Mouse (Mus musculus) G1E-ER4 (cell line): Measurements from ENCODE around the gene Atp8b4. TPM values are rescaled to one million over a fixed set of nuclear protein-coding genes. Genes with fewer than 3 reads are reported as not detected.

Experiments used
- GATA1 ChIP-seq: IDR thresholded peaks from one replicate; pipeline ENCODE4 v1.8.0; 2012; ENCODE audit warnings: low read length, inconsistent platforms
- polyA plus RNA-seq: library from polyadenylated mRNA; stranded (reverse); fragments of >175 nt; gene quantifications from 2 replicates; pipeline ENCODE4 v1.2.3, GENCODE M21; 2012

Atp8b4 gene
- polyA plus RNA-seq, 1 experiment: not detected

GRCm38 (mm10) chr2:126304621-126305020 is 195.9 kb downstream of the Atp8b4 start:
- no peak for TF ChIP-seq GATA1

DNA sequence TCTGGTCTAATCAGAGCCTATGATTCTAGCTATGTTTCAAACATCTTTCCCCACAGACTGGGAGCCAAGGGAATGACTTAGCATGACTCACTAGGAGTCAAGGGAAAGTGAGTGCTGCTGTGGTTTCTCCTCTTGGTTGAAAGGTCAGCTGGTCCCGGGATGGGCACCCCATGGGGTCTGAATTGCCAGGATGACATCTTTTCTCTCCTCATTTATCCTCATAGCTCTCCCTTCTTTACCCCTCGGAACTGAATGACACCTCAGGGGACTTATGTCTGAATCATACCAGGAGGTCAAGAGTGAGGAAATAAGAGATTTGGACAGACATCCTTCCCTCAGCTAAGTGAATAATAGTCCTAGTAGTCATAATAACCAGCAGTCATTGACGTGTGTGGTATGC is 197.2 kb downstream of the Atp8b4 start:
- no peak for TF ChIP-seq GATA1

DNA sequence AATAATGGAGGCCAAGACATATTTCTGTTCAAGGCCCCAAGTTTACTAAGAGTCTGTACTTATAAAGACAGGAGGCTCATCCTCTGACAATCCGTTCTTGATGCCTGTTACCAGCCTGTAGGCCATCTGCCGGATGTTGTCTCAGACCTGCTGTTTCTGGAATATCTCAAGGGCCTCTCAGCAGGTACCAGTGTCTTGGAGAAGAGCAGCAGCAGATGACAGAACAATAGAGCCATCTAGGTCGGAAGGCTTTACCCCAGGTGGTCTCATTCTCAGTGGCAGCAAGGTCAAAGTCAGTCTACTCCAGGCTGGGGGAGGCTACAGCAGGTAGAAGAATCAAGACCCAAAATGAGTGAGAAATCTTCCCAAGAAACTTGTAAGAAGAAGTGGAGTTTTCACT is 198.1 kb downstream of the Atp8b4 start:
- TF ChIP-seq GATA1: no peak

DNA sequence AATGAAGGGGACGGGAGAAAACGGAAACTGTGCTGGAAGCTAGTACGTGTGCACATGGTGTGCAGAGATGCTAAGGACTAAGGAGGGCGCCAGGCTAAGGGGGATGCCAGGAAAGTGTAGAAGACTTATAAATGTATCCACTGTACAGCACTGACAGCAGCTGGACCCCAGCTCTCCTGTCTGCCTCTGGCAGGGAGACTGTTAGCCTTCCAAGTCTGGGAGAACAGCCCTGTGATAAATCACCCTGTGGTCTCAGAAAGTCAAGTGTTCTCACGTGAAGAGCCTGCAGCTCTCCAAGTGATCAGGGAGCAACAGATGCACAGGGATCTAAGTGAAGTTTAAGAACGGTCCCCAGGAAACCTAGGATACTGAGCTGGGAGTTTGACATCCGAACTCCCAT is 209.8 kb downstream of the Atp8b4 start:
- no peak for TF ChIP-seq GATA1

- no peak for TF ChIP-seq GATA1
Measured at GRCm38 (mm10) chr2:126287942-126288341, 212.5 kb downstream of the Atp8b4 start.

DNA sequence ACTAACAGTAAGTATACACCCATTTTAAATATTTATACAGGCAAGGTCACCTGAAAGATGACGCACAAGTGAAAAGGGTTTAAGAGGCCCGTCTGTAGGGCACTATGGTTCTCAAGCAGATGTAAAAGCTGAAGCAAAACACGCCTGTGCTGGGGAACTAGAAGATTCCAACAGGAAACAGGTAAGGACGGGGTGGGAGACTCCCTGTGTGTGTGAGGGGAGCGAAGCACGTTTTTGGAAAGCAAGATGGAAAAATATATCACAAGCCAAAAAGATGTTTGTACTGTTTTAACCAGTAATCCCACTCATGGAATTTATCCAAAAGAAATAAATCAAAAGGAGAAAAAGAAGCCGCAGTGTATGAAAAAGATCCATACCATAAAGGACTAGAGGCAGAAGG is 214.1 kb downstream of the Atp8b4 start:
- no peak for TF ChIP-seq GATA1

GRCm38 (mm10) chr2:126284071-126284470 is 216.4 kb downstream of the Atp8b4 start:
- no peak for TF ChIP-seq GATA1

DNA sequence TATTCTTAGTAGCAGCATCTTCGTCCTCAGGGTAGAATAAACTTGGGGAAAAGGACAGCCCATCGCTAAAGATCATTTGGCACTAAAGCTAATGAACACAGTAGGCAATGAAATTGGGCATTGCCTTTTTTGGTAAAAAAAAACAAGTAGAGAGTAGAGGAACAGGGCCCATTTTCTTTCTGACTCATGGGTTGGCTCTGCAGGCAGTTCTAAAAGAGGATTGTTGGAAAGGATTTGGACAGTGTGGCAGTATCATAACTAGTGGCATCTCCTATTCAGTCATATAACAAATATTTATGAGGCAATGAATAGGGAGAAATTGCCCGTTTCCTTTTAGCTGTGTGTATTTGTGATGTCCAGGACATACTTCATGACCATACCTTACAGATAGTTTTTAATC is 217.4 kb downstream of the Atp8b4 start:
- no peak for TF ChIP-seq GATA1

- TF ChIP-seq GATA1: no peak
Measured at GRCm38 (mm10) chr2:126275511-126275910, 225.0 kb downstream of the Atp8b4 start.

GRCm38 (mm10) chr2:126274826-126275405 is 225.6 kb downstream of the Atp8b4 start:
- TF ChIP-seq GATA1: no peak

DNA sequence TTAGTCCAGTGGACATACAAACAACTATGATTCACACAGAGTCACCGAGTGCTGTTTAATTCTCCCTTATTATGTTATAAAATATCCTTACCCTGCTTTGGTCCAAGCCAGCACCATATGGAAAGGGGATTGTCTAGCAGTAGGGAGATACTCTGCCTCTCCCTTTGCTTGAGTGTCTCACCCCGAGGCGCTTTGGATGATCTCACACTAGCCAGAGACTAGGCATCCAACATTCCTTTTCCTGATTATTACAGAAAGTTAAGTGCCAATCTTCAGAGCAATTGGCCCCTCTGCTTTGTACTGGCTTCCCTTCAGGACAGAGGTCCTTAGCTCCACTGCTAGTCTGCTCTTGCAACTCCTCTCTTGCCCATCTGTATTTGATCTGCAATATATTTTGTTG is 226.2 kb downstream of the Atp8b4 start:
- no peak for TF ChIP-seq GATA1

Other genes starting within 250 kb of the Atp8b4 start
- gene Slc27a2, start 51.7 kb upstream of the Atp8b4 start, polyA plus RNA-seq: not detected in 2 replicates
- gene Hdc, start 118.6 kb upstream of the Atp8b4 start, polyA plus RNA-seq: 3.1 and 3.6 TPM in 2 replicates
- 5.5 and 6.9 TPM in 2 replicates for gene Gabpb1, start 175.7 kb upstream of the Atp8b4 start, polyA plus RNA-seq
- gene Usp8, start 206.7 kb upstream of the Atp8b4 start, polyA plus RNA-seq: 18.4 and 19.3 TPM in 2 replicates